Mouse (Mus musculus): ENCODE data around the gene Ttn. TPM values are rescaled to one million over a fixed set of nuclear protein-coding genes. Genes with fewer than 3 reads are reported as not detected.

Ttn gene
- polyA plus RNA-seq, 1 experiment from 2014 or later: 694 TPM

- Histone ChIP-seq H3K4me1 (replicated peaks) (no peaks in the 10 kb centered on the region), H3K4me3 (no peak overlapping the region), H3K27ac (no peak overlapping the region), H3K36me3 (peaks cover 63% of the 10 kb centered on the region), H3K27me3 (no peaks in the 10 kb centered on the region), H3K4me2 (no peak overlapping the region), H3K9me3 (replicated peaks) (no peaks in the 10 kb centered on the region), H3K9ac (no peak overlapping the region)
- ATAC-seq (replicated peaks; ENCODE audit: insufficient number of reproducible peaks, insufficient read depth, low FRiP score, low read depth): no peak
- WGBS: 52% methylated on average over 1 of the region's 1 CpGs
Measured at GRCm38 (mm10) chr2:76843162-76843561, 139.2 kb downstream of the Ttn start.

- no peaks in the 10 kb centered on the region for H3K27me3 ChIP-seq
- H3K4me1 ChIP-seq (replicated peaks): no peaks in the 10 kb centered on the region
- H3K27ac ChIP-seq: no peak overlapping the region
- no peak overlapping the region for H3K4me3 ChIP-seq
- H3K9me3 ChIP-seq (replicated peaks): no peaks in the 10 kb centered on the region
- H3K36me3 ChIP-seq: peaks cover 37% of the 10 kb centered on the region
- ATAC-seq (replicated peaks; ENCODE audit: insufficient number of reproducible peaks, insufficient read depth, low FRiP score, low read depth): no peak
- H3K4me2 ChIP-seq: no peak overlapping the region
- H3K9ac ChIP-seq: no peak overlapping the region
Measured at GRCm38 (mm10) chr2:76820472-76820871, 161.9 kb downstream of the Ttn start.

- Histone ChIP-seq H3K4me2 (no peak overlapping the region), H3K4me3 (no peak overlapping the region), H3K27me3 (no peaks in the 10 kb centered on the region), H3K4me1 (replicated peaks) (no peaks in the 10 kb centered on the region), H3K27ac (no peak overlapping the region), H3K36me3 (peaks cover 35% of the 10 kb centered on the region), H3K9me3 (replicated peaks) (no peaks in the 10 kb centered on the region), H3K9ac (no peak overlapping the region)
- WGBS: 69% methylated on average over 2 of the region's 2 CpGs
- ATAC-seq (replicated peaks; ENCODE audit: insufficient number of reproducible peaks, insufficient read depth, low FRiP score, low read depth): no peak
Measured at GRCm38 (mm10) chr2:76817796-76818195, 164.6 kb downstream of the Ttn start.

- no peaks in the 10 kb centered on the region for H3K9me3 ChIP-seq (replicated peaks)
- 81% methylated on average over 20 of the region's 20 CpGs for WGBS
- no peak overlapping the region for H3K9ac ChIP-seq
- H3K27ac ChIP-seq: no peak overlapping the region
- H3K4me1 ChIP-seq (replicated peaks): 0 out of 2 replicates have a peak, but pooled peaks cover 3% of the 10 kb centered on the region
- H3K4me2 ChIP-seq: no peak overlapping the region
- H3K36me3 ChIP-seq: peaks cover 62% of the 10 kb centered on the region
- H3K27me3 ChIP-seq: no peaks in the 10 kb centered on the region
- H3K4me3 ChIP-seq: no peak overlapping the region
- no peak for ATAC-seq (replicated peaks; ENCODE audit: insufficient number of reproducible peaks, insufficient read depth, low FRiP score, low read depth)
Measured at GRCm38 (mm10) chr2:76814048-76814817, 168.1 kb downstream of the Ttn start.

GRCm38 (mm10) chr2:76811160-76811559 is 171.2 kb downstream of the Ttn start:
- no peak overlapping the region for H3K4me3 ChIP-seq
- H3K27ac ChIP-seq: peak overlapping the region; percentile 29; the same call in 1 of the 2 replicates
- peaks cover 11% of the 10 kb centered on the region for H3K4me1 ChIP-seq (replicated peaks)
- peaks cover 62% of the 10 kb centered on the region for H3K36me3 ChIP-seq
- WGBS: 88% methylated on average over 17 of the region's 17 CpGs
- no peak overlapping the region for H3K4me2 ChIP-seq
- H3K9me3 ChIP-seq (replicated peaks): no peaks in the 10 kb centered on the region
- no peaks in the 10 kb centered on the region for H3K27me3 ChIP-seq
- H3K9ac ChIP-seq: no peak overlapping the region
- no peak for ATAC-seq (replicated peaks; ENCODE audit: insufficient number of reproducible peaks, insufficient read depth, low FRiP score, low read depth)

- H3K27me3 ChIP-seq: no peaks in the 10 kb centered on the region
- no peaks in the 10 kb centered on the region for H3K9me3 ChIP-seq (replicated peaks)
- ATAC-seq (replicated peaks; ENCODE audit: insufficient number of reproducible peaks, insufficient read depth, low FRiP score, low read depth): no peak
- peaks cover 45% of the 10 kb centered on the region for H3K36me3 ChIP-seq
- WGBS: 44% methylated on average over 10 of the region's 10 CpGs
- H3K4me2 ChIP-seq: peak overlapping the region; percentile 15; the same call in 1 of the 2 replicates
- H3K27ac ChIP-seq: peak overlapping the region; percentile 89
- H3K4me3 ChIP-seq: peak overlapping the region; percentile 7; the same call in 1 of the 2 replicates
- H3K4me1 ChIP-seq (replicated peaks): peaks cover 11% of the 10 kb centered on the region
- H3K9ac ChIP-seq: 0 out of 2 replicates have a peak overlapping the region, but pooled peaks have one; percentile 21
Measured at GRCm38 (mm10) chr2:76808334-76808733, 174.0 kb downstream of the Ttn start.

DNA sequence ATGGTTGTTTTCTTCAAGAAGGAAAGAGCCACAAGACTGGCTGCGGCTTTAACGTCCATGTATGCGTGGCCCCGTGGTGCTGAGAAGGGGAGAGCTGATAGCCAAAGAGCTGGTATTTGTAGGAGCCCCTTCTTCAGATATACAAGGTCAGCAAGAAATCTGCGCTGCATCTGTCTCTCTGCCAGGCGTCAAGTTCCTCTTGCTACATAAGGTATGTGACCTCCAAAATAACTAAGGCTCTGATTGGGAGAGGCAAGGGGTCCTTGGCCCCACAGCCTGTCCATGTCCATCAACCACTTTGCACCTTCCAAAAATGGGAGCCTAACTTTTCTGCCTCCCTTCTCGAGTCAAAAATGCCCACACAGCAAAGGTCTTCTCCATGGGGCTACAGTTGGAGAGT is 175.1 kb downstream of the Ttn start:
- 35% methylated on average over 7 of the region's 7 CpGs for WGBS
- ATAC-seq (replicated peaks; ENCODE audit: insufficient number of reproducible peaks, insufficient read depth, low FRiP score, low read depth): peak; percentile 85
- H3K9me3 ChIP-seq (replicated peaks): no peaks in the 10 kb centered on the region
- peaks cover 11% of the 10 kb centered on the region for H3K4me1 ChIP-seq (replicated peaks)
- H3K36me3 ChIP-seq: peaks cover 38% of the 10 kb centered on the region
- H3K4me2 ChIP-seq: peak overlapping the region; percentile 53
- H3K9ac ChIP-seq: peak overlapping the region; percentile 50
- peak overlapping the region; percentile 44 for H3K4me3 ChIP-seq
- peak overlapping the region; percentile 89 for H3K27ac ChIP-seq
- H3K27me3 ChIP-seq: no peaks in the 10 kb centered on the region

DNA sequence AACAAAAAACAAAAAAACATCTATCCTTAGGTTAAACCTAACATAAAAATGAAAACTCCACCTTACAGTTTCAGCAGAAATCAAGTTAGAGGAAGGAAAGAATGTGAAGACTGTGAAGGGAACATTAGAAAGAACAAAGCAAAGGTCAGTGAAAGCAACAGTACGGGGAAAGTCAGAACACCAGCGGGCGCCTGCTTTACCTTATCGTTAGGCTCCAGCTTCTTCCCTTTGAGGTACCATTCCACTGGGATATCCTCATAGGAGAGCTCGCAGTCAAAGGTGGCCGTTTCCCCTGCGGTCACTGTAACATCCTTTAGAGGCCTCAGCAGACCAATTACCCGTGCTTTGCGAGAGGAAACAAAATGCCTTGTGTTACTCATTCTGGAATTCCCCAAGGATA is 175.5 kb downstream of the Ttn start:
- Histone ChIP-seq H3K27ac (peak overlapping the region; percentile 89), H3K4me3 (peak overlapping the region; percentile 44), H3K4me1 (replicated peaks) (peaks cover 11% of the 10 kb centered on the region), H3K9me3 (replicated peaks) (no peaks in the 10 kb centered on the region), H3K27me3 (no peaks in the 10 kb centered on the region), H3K36me3 (peaks cover 38% of the 10 kb centered on the region), H3K4me2 (peak overlapping the region; percentile 53), H3K9ac (peak overlapping the region; percentile 50)
- peak; percentile 7; the same call in 1 of the 2 replicates for ATAC-seq (replicated peaks; ENCODE audit: insufficient number of reproducible peaks, insufficient read depth, low FRiP score, low read depth)
- 37% methylated on average over 9 of the region's 9 CpGs for WGBS

DNA sequence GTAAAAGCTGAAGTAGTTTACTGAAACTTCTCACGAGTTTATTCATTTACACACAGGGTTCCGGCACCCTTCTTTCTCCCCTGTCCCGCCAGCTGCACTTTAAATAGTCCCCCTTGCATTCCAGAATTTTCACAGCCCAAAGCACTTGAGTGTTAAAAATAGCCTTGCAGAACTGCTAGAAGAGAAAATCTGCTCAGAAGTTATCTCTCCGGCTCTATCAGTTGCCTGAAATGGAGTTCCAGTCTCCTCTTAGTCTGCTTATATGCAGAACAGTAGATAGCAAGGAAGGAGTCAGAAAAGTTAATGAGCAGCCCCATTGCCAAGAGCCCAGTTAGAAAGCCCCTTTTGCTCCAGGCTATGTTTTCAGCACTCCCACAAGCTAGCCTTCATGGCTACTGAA is 176.0 kb downstream of the Ttn start:
- Histone ChIP-seq H3K4me2 (peak overlapping the region; percentile 53), H3K4me3 (peak overlapping the region; percentile 44), H3K4me1 (replicated peaks) (peaks cover 11% of the 10 kb centered on the region), H3K36me3 (peaks cover 37% of the 10 kb centered on the region), H3K27me3 (no peaks in the 10 kb centered on the region), H3K9me3 (replicated peaks) (no peaks in the 10 kb centered on the region), H3K27ac (peak overlapping the region; percentile 89), H3K9ac (0 out of 2 replicates have a peak overlapping the region, but pooled peaks have one; percentile 31)
- peak; percentile 76 for ATAC-seq (replicated peaks; ENCODE audit: insufficient number of reproducible peaks, insufficient read depth, low FRiP score, low read depth)
- 24% methylated on average over 4 of the region's 4 CpGs for WGBS

GRCm38 (mm10) chr2:76805191-76805892 is 177.0 kb downstream of the Ttn start:
- no peak for ATAC-seq (replicated peaks; ENCODE audit: insufficient number of reproducible peaks, insufficient read depth, low FRiP score, low read depth)
- no peaks in the 10 kb centered on the region for H3K9me3 ChIP-seq (replicated peaks)
- no peaks in the 10 kb centered on the region for H3K27me3 ChIP-seq
- peaks cover 11% of the 10 kb centered on the region for H3K4me1 ChIP-seq (replicated peaks)
- H3K9ac ChIP-seq: 0 out of 2 replicates have a peak overlapping the region, but pooled peaks have one; percentile 31
- peak overlapping the region; percentile 89 for H3K27ac ChIP-seq
- 50% methylated on average over 5 of the region's 5 CpGs for WGBS
- peak overlapping the region; percentile 44 for H3K4me3 ChIP-seq
- peaks cover 37% of the 10 kb centered on the region for H3K36me3 ChIP-seq
- H3K4me2 ChIP-seq: peak overlapping the region; percentile 53

DNA sequence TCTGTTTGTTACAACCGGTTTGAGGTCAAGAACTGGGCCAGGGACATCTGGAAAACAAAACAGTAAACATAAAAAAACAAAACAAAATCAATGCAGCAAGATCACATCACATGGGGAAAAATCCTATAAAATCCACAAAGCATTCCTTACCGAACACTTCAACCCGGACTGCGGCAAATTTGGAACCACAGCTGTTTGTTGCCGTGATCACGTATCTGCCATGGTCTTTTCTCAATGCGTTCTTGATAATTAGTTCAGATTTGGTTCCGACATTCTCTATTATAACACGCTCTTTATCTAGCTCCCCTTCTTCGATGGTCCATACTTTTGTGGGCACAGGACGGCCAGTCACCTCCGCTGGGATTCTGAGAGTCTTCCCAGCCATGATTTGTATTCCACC is 198.2 kb downstream of the Ttn start:
- H3K4me3 ChIP-seq: no peak overlapping the region
- 94% methylated on average over 12 of the region's 12 CpGs for WGBS

More for the DNA sequence above, 198.2 kb downstream of the Ttn start:
- no peak overlapping the region for H3K4me2 ChIP-seq
- no peaks in the 10 kb centered on the region for H3K9me3 ChIP-seq (replicated peaks)
- H3K4me1 ChIP-seq (replicated peaks): no peaks in the 10 kb centered on the region
- no peaks in the 10 kb centered on the region for H3K27me3 ChIP-seq
- H3K36me3 ChIP-seq: peaks cover 80% of the 10 kb centered on the region
- H3K27ac ChIP-seq: no peak overlapping the region
- no peak for ATAC-seq (replicated peaks; ENCODE audit: insufficient number of reproducible peaks, insufficient read depth, low FRiP score, low read depth)
- no peak overlapping the region for H3K9ac ChIP-seq
